9 mouse cellular contexts compared by ENCODE assay signal in genomic region chr7:98734876-98735275, GRCm38 (mm10). TPM values are rescaled to one million over a fixed set of nuclear protein-coding genes. Genes with fewer than 3 reads are reported as not detected.
A peak's percentile ranks its signal among the peaks of the same experiment; 100 is the strongest.
DNase-seq lines count a peak whose midpoint lies in the region; ATAC-seq and TF ChIP-seq lines count a peak whose summit lies in the region.
"Had no signal": no experiment of that assay in that cellular context is flagged by ENCODE, and none has a peak within 500 bp of the region (broad histone marks: within the 10 kb centered on the region; RNA-seq: fewer than 3 reads in every experiment).

No protein-coding gene starts in this region.

- peaks cover 7% of the 10 kb centered on the region; the same call in 1 of the 2 replicates for H3K27me3 ChIP-seq in neural tube, embryonic 13.5 days
- H3K27me3 ChIP-seq in heart, adult 2 months (ENCODE audit: control insufficient read depth, insufficient read depth, low read length): no peaks in the 10 kb centered on the region

- H3K9ac ChIP-seq in neural tube, embryonic 13.5 days: peak overlapping the region; percentile 45
- no peak overlapping the region for H3K9ac ChIP-seq in heart, adult 2 months (ENCODE audit: low read depth, low read length)
- H3K9ac ChIP-seq: liver, embryonic 14.5 days had no signal

- no peak for TF ChIP-seq POLR2A in heart, adult 2 months (IDR thresholded peaks at IDR 0.05; ENCODE audit: insufficient read depth, low read depth, low read length)

- TF ChIP-seq CTCF in heart, adult 2 months (IDR thresholded peaks at IDR 0.05): no peak

- DNase-seq in cerebellum, adult 11-12 months: peak; percentile 24
- DNase-seq in cerebellum, adult 11 months: no peak
- DNase-seq in neural tube, embryonic 10.5 days (ENCODE audit: extremely low spot score, low spot score): no peak
- peak; percentile 33 to 40 for DNase-seq in heart, adult 2 months
- DNase-seq in layer of hippocampus, postnatal 14 days (ENCODE audit: low spot score in 2 of 2): peak; percentile 38 to 43
- no peak for DNase-seq in thymus, postnatal 14 days
- DNase-seq in ovary, postnatal 36 days (ENCODE audit: low spot score): no peak

- no peaks in the 10 kb centered on the region for H3K36me3 ChIP-seq in neural tube, embryonic 13.5 days
- no peaks in the 10 kb centered on the region for H3K36me3 ChIP-seq in heart, adult 2 months (ENCODE audit: control insufficient read depth, insufficient read depth, low read length)

- no peak overlapping the region for H3K4me3 ChIP-seq in neural tube, embryonic 13.5 days
- no peak overlapping the region for H3K4me3 ChIP-seq in heart, adult 2 months

- TF ChIP-seq EP300 in heart, adult 2 months (IDR thresholded peaks at IDR 0.05; ENCODE audit: insufficient read depth, low read depth, low read length): no peak

- no peaks in the 10 kb centered on the region for H3K79me2 ChIP-seq in heart, adult 2 months (replicated peaks; ENCODE audit: control insufficient read depth, insufficient read depth, low read length)

- no peak overlapping the region for H3K27ac ChIP-seq in neural tube, embryonic 13.5 days (replicated peaks)
- H3K27ac ChIP-seq in heart, adult 2 months: no peak overlapping the region
- H3K27ac ChIP-seq: liver, embryonic 14.5 days had no signal

- WGBS in neural tube, embryonic 13.5 days: 30% methylated on average over 10 of the region's 10 CpGs
- WGBS in heart, adult 2 months: 21% methylated on average over 10 of the region's 10 CpGs

- intact Hi-C loops in heart, adult 2 months (cut with DNase I): no loop called here

- H3K9me3 ChIP-seq in neural tube, embryonic 13.5 days: no peaks in the 10 kb centered on the region

- ATAC-seq in neural tube, embryonic 13.5 days (ENCODE audit: low read depth): no peak; the same call in 1 of the 2 replicates

- H3K4me1 ChIP-seq in neural tube, embryonic 13.5 days (replicated peaks): peaks cover 14% of the 10 kb centered on the region
- no peaks in the 10 kb centered on the region for H3K4me1 ChIP-seq in heart, adult 2 months (ENCODE audit: control insufficient read depth, insufficient read depth, low read length)

- H3K4me2 ChIP-seq in neural tube, embryonic 13.5 days: no peak overlapping the region

RNA-seq across cellular contexts. Expression of gene Thap12, which starts 32.0 kb away (rescaled TPM):
- 45.5 and 49.6 TPM in 2 replicates for polyA plus RNA-seq in neural tube, embryonic 13.5 days (2015; fragmentation: Nextera tagmentation; extraction: Ambion mirVana)
- 10 to 100 TPM; 71.5 to 80.7 TPM for total RNA-seq in heart, adult 2 months (2021)
- polyA plus RNA-seq in heart, adult 2 months (2012; rRNA removed): 18.0 and 41.5 TPM in 2 replicates
- 10 to 100 TPM; 72.3 to 74.9 TPM for total RNA-seq in layer of hippocampus, postnatal 14 days (2021)

Comparison
In these comparisons a context has a peak if more than half of its experiments do, and no peak if none do; other contexts are left out.
1. DNase-seq: peak in cerebellum, adult 11-12 months (single experiment), heart, adult 2 months (2 of 2) and layer of hippocampus, postnatal 14 days (2 of 2); none in cerebellum, adult 11 months (single experiment), neural tube, embryonic 10.5 days (single experiment), thymus, postnatal 14 days (single experiment) and ovary, postnatal 36 days (single experiment).